Mouse (Mus musculus) midbrain, postnatal 0 days (tissue): ENCODE measurements at regions not wholly inside any gene's neighbourhood (a gene's known extent, or its start where the extent isn't known, plus 50 kb on each side); places are given as distances from the start of the nearest gene placed in this dataset.

Experiments
- ATAC-seq: fragments of 200-750 bp; cut with Nextera tagmentation; 2 replicates; pipeline ENCODE4 v1.8.0; 2017; ENCODE audit warnings: moderate number of reproducible peaks, mild to moderate bottlenecking, moderate TSS enrichment, moderate library complexity; ENCODE audit not compliant: low FRiP score
- DNase-seq: peaks from one replicate; pipeline ENCODE4 v3.0.0-alpha.2; 2015; ENCODE audit warnings: low spot score
- H3K27ac ChIP-seq: fragments of 300-500 bp; sonication (generic); 2 replicates; pipeline ENCODE4 v1.5.1; 2014; ENCODE audit warnings: low read depth, mild to moderate bottlenecking, low read length, mixed read lengths
- H3K27me3 ChIP-seq: fragments of 300-500 bp; sonication (generic); 2 replicates; pipeline ENCODE4 v1.6.1; 2014; ENCODE audit warnings: low read length, control low read depth, mixed read lengths; ENCODE audit not compliant: insufficient read depth
- H3K36me3 ChIP-seq: fragments of 300-500 bp; sonication (generic); 2 replicates; pipeline ENCODE4 v1.6.1; 2014; ENCODE audit warnings: low read length, control low read depth, mixed read lengths; ENCODE audit not compliant: insufficient read depth
- H3K4me1 ChIP-seq: fragments of 300-500 bp; sonication (generic); 2 replicates; pipeline ENCODE4 v1.6.1; 2014; ENCODE audit warnings: mild to moderate bottlenecking, control low read depth, antibody characterized with exemption, low read length, mixed read lengths; ENCODE audit not compliant: insufficient read depth
- H3K4me2 ChIP-seq: fragments of 300-500 bp; sonication (generic); 2 replicates; pipeline ENCODE4 v1.6.1; 2014; ENCODE audit warnings: low read depth, mild to moderate bottlenecking, low read length, mixed read lengths; ENCODE audit not compliant: poor library complexity, severe bottlenecking
- H3K4me3 ChIP-seq: fragments of 300-500 bp; sonication (generic); 2 replicates; pipeline ENCODE4 v1.5.1; 2014; ENCODE audit warnings: low read depth, mild to moderate bottlenecking, low read length, moderate library complexity
- H3K9ac ChIP-seq: fragments of 300-500 bp; sonication (generic); replicated peaks from 2 replicates; pipeline ENCODE4 v1.6.1; 2014; ENCODE audit warnings: mild to moderate bottlenecking, low read length, moderate library complexity, mixed read lengths; ENCODE audit not compliant: poor library complexity, severe bottlenecking
- H3K9me3 ChIP-seq: fragments of 300-500 bp; sonication (generic); 2 replicates; pipeline ENCODE4 v1.6.1; 2016; ENCODE audit warnings: low read length, control low read depth
- CTCF ChIP-seq: IDR thresholded peaks from 2 replicates; pipeline ENCODE4 v1.5.1; 2016; ENCODE audit warnings: antibody characterized with exemption, mild to moderate bottlenecking
- WGBS: fragments of 180-500 bp; shearing (Covaris S2); extraction: QIAGEN DNeasy Blood & Tissue Kit; methylation state at CpG from one replicate; pipeline ENCODE4 v1.1.7; 2014; 5-methylcytosine and 5-hydroxymethylcytosine counted together

GRCm38 (mm10) chr2:137497616-137498015 is 381.2 kb upstream of the Jag1 start:
- ATAC-seq, result no peak
- Histone ChIP-seq H3K27ac (no peak overlapping the region), H3K36me3 (no peaks in the 10 kb centered on the region), H3K4me2 (no peak overlapping the region), H3K9ac (no peak overlapping the region), H3K27me3 (no peaks in the 10 kb centered on the region), H3K4me1 (no peaks in the 10 kb centered on the region), H3K9me3 (no peaks in the 10 kb centered on the region), H3K4me3 (no peak overlapping the region)
- no peak for TF ChIP-seq CTCF
- no peak for DNase-seq
- WGBS, result 79% methylated on average over 2 of the region's 2 CpGs

DNA sequence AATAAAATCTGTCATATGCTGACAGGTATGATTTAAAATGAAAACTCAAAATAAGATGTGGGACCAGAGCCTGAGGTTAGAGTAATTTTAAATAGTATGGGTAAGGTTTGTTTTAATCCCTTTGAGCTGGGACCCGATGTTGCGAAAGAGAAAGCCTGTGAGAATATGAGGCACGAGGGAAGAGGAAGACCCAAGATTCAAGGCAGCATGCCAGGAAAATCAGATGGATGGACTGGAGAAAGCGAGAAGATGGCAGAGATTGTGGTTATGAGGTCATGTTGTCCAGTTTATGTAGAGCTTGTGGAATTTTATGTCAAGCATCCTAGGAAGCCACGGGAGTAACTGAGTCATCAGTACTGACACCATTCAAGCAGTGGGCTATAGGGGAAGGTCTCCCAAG is 377.2 kb upstream of the Jag1 start:
- Histone ChIP-seq H3K27me3 (no peaks in the 10 kb centered on the region), H3K4me1 (no peaks in the 10 kb centered on the region), H3K4me3 (no peak overlapping the region), H3K9ac (no peak overlapping the region), H3K27ac (no peak overlapping the region), H3K4me2 (no peak overlapping the region), H3K36me3 (no peaks in the 10 kb centered on the region), H3K9me3 (no peaks in the 10 kb centered on the region)
- no peak for TF ChIP-seq CTCF
- ATAC-seq (no peak), DNase-seq (no peak)
- 91% methylated on average over 5 of the region's 5 CpGs for WGBS

DNA sequence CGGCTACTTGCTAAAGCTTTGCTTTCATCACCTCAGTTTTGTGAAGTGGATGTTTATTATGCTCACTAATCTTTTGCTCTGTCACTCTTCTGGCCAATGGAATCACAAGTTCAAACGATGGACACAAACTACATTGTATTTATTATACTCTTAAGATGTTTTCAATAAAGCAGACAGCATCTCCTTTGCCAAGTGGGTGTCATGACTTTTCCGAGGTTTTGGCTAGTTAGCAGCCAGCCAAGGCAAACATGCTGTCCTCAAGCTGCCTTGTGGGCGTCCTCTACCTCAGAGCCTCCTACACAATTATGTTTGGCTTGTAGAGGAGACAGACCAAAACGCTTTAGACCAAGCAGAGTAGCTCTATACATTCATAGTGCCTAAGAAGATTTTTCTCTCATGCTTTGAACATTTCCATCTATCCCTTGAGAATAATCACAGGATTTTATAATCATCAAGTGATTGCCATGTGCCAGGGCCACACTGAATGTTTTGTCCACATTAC is 372.8 kb upstream of the Jag1 start:
- no peak overlapping the region for H3K4me3 ChIP-seq
- DNase-seq (no peak), ATAC-seq (no peak)
- WGBS, result 83% methylated on average over 5 of the region's 5 CpGs
- no peak overlapping the region for H3K4me2 ChIP-seq
- H3K9ac ChIP-seq, result no peak overlapping the region
- no peak overlapping the region for H3K27ac ChIP-seq
- H3K9me3 ChIP-seq, result no peaks in the 10 kb centered on the region
- no peaks in the 10 kb centered on the region for H3K4me1 ChIP-seq
- H3K27me3 ChIP-seq, result no peaks in the 10 kb centered on the region
- no peaks in the 10 kb centered on the region for H3K36me3 ChIP-seq
- no peak for TF ChIP-seq CTCF

GRCm38 (mm10) chr2:137468769-137469168 is 352.3 kb upstream of the Jag1 start:
- H3K4me3 ChIP-seq, result no peak overlapping the region
- no peaks in the 10 kb centered on the region for H3K4me1 ChIP-seq
- no peak for TF ChIP-seq CTCF
- DNase-seq (no peak), ATAC-seq (no peak)
- no peaks in the 10 kb centered on the region for H3K36me3 ChIP-seq
- H3K9me3 ChIP-seq, result no peaks in the 10 kb centered on the region
- H3K27me3 ChIP-seq, result no peaks in the 10 kb centered on the region
- WGBS, result 59% methylated on average over 1 of the region's 1 CpGs
- H3K27ac ChIP-seq, result no peak overlapping the region
- no peak overlapping the region for H3K9ac ChIP-seq
- H3K4me2 ChIP-seq, result no peak overlapping the region

DNA sequence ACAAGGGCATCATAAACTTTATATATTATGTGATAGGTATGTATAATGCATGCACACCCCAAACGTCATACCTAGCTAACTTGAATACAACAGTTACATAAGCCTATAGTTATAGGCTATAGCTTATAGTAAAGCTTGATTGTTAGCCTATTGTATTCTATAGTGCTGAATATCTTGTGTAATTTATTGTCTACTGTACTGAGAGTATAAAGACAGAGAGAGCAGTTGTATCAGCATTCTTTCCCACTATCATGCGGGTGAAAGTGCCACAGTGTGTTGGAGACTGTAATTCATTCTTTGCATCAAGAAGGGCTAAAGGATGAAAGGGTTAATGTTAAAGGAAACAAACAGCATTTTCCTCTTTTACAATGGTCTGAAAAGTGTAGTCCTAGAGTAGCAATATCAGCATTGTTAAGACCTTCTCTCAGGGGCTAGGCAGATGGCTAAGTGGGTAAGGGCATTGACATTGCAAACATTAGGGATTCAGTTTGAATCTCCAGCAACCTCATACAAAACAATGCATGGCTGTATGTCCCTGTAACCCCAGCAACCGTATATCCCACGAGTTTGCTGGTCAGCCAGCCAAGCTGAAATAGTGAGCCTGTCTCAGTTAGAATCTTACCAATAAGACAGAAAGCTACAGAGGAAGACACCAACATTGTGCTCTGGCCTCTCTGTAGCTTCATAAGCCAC is 340.8 kb upstream of the Jag1 start:
- ATAC-seq (no peak), DNase-seq (peak; percentile 49)

DNA sequence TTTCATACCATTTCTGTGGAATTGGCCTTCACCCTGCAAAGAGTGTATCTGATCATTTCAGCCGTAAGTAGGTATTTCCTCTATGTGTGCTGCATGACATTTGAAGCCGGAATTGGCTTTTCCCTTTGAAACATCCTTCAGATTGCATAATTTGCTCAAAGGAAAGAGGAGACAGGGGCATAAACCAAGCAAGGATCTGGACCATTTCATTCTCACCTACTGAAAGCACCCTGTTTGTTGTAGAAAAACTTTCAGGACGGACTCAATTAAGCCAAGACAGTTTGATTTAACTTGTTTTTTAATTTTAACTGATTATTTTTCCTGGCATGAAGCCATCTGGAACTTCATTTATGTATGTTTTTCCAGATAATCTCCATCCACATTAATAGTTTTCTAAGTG is 340.0 kb upstream of the Jag1 start:
- H3K4me2 ChIP-seq, result no peak overlapping the region
- no peak for TF ChIP-seq CTCF
- H3K36me3 ChIP-seq, result no peaks in the 10 kb centered on the region
- H3K9ac ChIP-seq, result no peak overlapping the region
- DNase-seq, result no peak
- H3K27me3 ChIP-seq, result no peaks in the 10 kb centered on the region
- no peak for ATAC-seq
- no peaks in the 10 kb centered on the region for H3K4me1 ChIP-seq
- no peaks in the 10 kb centered on the region for H3K9me3 ChIP-seq
- 86% methylated on average over 3 of the region's 3 CpGs for WGBS
- no peak overlapping the region for H3K4me3 ChIP-seq
- no peak overlapping the region for H3K27ac ChIP-seq

More for the DNA sequence above, 340.8 kb upstream of the Jag1 start:
- Histone ChIP-seq H3K27me3 (no peaks in the 10 kb centered on the region), H3K9me3 (no peaks in the 10 kb centered on the region), H3K4me3 (no peak overlapping the region), H3K9ac (no peak overlapping the region), H3K36me3 (no peaks in the 10 kb centered on the region), H3K27ac (no peak overlapping the region), H3K4me2 (no peak overlapping the region), H3K4me1 (no peaks in the 10 kb centered on the region)
- WGBS, result 35% methylated on average over 4 of the region's 4 CpGs
- TF ChIP-seq CTCF, result no peak
